Mouse (Mus musculus) gastrocnemius, postnatal 25 days (tissue): ENCODE results near the gene Gm17267. TPM values are rescaled to one million over a fixed set of nuclear protein-coding genes. Genes with fewer than 3 reads are reported as not detected.
"Not testable (repeated sequence)": the region's sequence is repeated elsewhere in the genome, so short reads cannot be mapped to it uniquely, and the experiment has no call there.

Experiments
- DNase-seq: peaks from one replicate; pipeline ENCODE4 v3.0.0; 2022
- long read RNA-seq, 2 experiments: library from polyadenylated mRNA; stranded (forward); transcript quantifications; one replicate each; pipeline ENCODE4 v2.0.0; 2021
- total RNA-seq, 2 experiments: library from RNA; stranded (reverse); gene quantifications; 1 replicate in 1 of 2; 2 replicates in 1 of 2; pipeline ENCODE4 v1.2.3; 2021

Gm17267 gene
- not detected for total RNA-seq
- long read RNA-seq, experiment 1: 0 reads
- long read RNA-seq, experiment 2: 0 reads

DNA sequence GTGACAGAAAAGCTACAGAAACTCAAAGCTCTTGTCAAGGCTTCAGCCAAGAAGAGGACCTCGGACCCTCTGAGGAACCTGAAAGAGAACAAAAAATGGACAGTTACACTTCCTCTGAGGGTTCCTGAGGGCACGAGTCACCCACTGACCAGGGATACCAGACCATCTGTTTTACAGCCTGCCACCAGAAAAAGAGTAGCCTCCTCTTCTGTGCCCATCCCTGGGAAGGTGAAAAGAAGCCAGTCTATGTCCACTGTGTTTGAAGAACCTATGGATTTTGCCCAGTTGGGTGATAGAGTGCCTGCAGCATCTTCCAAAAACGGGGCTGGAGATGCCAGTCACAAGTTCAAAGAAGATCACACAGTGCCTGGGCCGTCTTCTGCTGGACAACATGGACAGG, at the start of gene Gm17267:
Gene Gm17267, plus strand, starts transcription at position 301 of the 400 bp plus-strand sequence.
- not testable (repeated sequence) for DNase-seq
